Mouse (Mus musculus): Measurements from ENCODE around the gene Thumpd2. TPM values are rescaled to one million over a fixed set of nuclear protein-coding genes. Genes with fewer than 3 reads are reported as not detected.

The Thumpd2 gene
- total and polyA plus RNA-seq, 3 experiments: 1.5 to 13.7 (median 8.4) TPM

DNA sequence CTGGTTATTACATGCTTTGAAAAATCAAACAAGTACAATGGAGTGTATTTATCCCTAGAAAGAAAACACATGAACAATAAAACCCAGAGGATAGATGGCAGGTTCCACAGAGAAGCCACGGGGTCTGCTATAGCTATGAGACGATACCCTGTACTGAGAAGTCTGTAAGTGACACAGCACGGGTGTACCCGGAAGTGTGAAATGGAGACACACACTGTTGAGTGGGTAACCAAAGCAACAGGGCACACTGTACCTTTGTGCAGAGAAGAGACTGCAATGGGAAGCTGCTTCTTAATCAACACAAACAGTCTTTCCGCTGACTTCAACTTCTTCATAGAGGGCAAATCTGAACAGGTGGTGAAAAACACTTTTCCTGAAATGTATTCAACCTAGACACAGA lies 9.4 kb downstream of the Thumpd2 start:
- ATAC-seq (ENCODE audit: extremely low read depth, insufficient number of reproducible peaks, low FRiP score, poor library complexity, severe bottlenecking): no peak

DNA sequence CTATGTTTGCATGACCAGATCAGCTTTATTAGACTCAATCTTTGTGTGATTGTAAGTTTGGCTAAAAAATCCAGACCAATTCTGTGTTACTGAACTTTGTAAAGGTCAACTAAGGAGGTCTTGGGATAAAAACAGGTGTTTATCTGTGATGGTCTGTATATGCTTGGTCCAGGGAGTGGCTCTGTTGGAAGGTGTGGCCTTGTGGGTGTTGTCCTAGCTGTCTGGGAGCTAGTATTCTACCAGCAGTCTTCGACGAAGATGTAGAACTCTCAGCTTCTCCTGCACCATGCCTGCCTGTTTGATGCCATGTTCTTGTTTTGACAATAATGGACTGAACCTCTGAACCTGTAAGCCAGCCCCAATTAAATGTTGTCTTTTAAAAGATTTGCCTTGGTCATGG lies 11.6 kb downstream of the Thumpd2 start:
- Histone ChIP-seq H3K4me1 (ENCODE audit: insufficient read depth, low read depth, low read length) (peaks cover 3% of the 10 kb centered on the region), H3K36me3 (replicated peaks) (peaks cover 71% of the 10 kb centered on the region), H3K4me3 (ENCODE audit: low read depth, low read length) (no peak overlapping the region), H3K27me3 (ENCODE audit: insufficient read depth, low read length) (no peaks in the 10 kb centered on the region), H3K9me3 (replicated peaks) (no peaks in the 10 kb centered on the region)
- no peak for TF ChIP-seq TAL1 (conservative IDR thresholded peaks at IDR 0.05; ENCODE audit: low read depth, low read length)
- TF ChIP-seq GATA2 (IDR thresholded peaks at IDR 0.05; ENCODE audit: borderline replicate concordance, low read depth, low read length): no peak
- no peak for TF ChIP-seq CTCF (IDR thresholded peaks at IDR 0.05; ENCODE audit: low read depth, low read length)
- no peak for TF ChIP-seq POLR2AphosphoS5 (IDR thresholded peaks at IDR 0.05; ENCODE audit: insufficient replicate concordance, low read depth, low read length)
- no peak for TF ChIP-seq GATA1 (IDR thresholded peaks at IDR 0.05; ENCODE audit: borderline replicate concordance, low read length)
- no peak for DNase-seq (ENCODE audit: low spot score)
- no peak for ATAC-seq (ENCODE audit: extremely low read depth, insufficient number of reproducible peaks, low FRiP score, poor library complexity, severe bottlenecking)

More for the DNA sequence above, 9.4 kb downstream of the Thumpd2 start:
- H3K4me3 ChIP-seq (ENCODE audit: low read depth, low read length): no peak overlapping the region
- no peaks in the 10 kb centered on the region for H3K27me3 ChIP-seq (ENCODE audit: insufficient read depth, low read length)
- no peak for DNase-seq (ENCODE audit: low spot score)
- TF ChIP-seq TAL1 (conservative IDR thresholded peaks at IDR 0.05; ENCODE audit: low read depth, low read length): no peak
- TF ChIP-seq POLR2AphosphoS5 (IDR thresholded peaks at IDR 0.05; ENCODE audit: insufficient replicate concordance, low read depth, low read length): no peak
- TF ChIP-seq GATA1 (IDR thresholded peaks at IDR 0.05; ENCODE audit: borderline replicate concordance, low read length): no peak
- TF ChIP-seq GATA2 (IDR thresholded peaks at IDR 0.05; ENCODE audit: borderline replicate concordance, low read depth, low read length): no peak
- no peak for TF ChIP-seq CTCF (IDR thresholded peaks at IDR 0.05; ENCODE audit: low read depth, low read length)
- peaks cover 69% of the 10 kb centered on the region for H3K36me3 ChIP-seq (replicated peaks)
- no peaks in the 10 kb centered on the region; the same call in 1 of the 2 replicates for H3K4me1 ChIP-seq (ENCODE audit: insufficient read depth, low read depth, low read length)
- no peaks in the 10 kb centered on the region for H3K9me3 ChIP-seq (replicated peaks)

DNA sequence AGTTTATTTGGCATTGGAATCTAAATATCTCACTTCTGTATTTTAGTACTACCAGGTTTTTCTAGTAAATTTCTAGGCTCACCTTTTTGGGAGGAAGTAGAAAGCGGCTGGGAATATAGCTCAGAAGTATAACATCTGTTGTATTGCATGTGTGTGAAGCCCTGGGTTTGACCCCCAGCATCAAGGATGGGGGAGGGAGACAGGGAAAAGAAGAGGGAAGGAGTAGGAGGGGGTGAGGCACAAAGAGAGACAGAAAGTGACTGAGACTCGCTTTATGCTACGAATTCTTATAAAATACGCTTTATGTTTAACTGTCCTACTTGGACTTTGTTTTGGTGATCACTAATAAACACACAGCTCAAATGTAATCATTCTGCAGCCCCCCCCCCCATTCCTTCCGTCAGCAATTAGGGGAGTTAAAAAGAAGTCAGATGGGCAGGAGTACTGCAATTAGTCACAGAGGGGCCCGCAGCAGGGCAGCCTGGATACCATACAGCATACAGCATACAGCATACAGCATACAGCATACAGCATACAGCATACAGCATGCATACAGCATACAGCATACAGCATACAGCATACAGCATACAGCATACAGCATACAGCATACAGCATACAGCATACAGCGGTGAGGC lies 16.8 kb downstream of the Thumpd2 start:
- TF ChIP-seq CTCF (IDR thresholded peaks at IDR 0.05; ENCODE audit: low read depth, low read length) (no peak), GATA1 (IDR thresholded peaks at IDR 0.05; ENCODE audit: borderline replicate concordance, low read length) (no peak), TAL1 (conservative IDR thresholded peaks at IDR 0.05; ENCODE audit: low read depth, low read length) (no peak), POLR2AphosphoS5 (IDR thresholded peaks at IDR 0.05; ENCODE audit: insufficient replicate concordance, low read depth, low read length) (no peak), GATA2 (IDR thresholded peaks at IDR 0.05; ENCODE audit: borderline replicate concordance, low read depth, low read length) (no peak)
- no peaks in the 10 kb centered on the region for H3K9me3 ChIP-seq (replicated peaks)
- DNase-seq (ENCODE audit: low spot score) (no peak), ATAC-seq (ENCODE audit: extremely low read depth, insufficient number of reproducible peaks, low FRiP score, poor library complexity, severe bottlenecking) (no peak)
- H3K4me1 ChIP-seq (ENCODE audit: insufficient read depth, low read depth, low read length): peaks cover 7% of the 10 kb centered on the region
- H3K4me3 ChIP-seq (ENCODE audit: low read depth, low read length): no peak overlapping the region
- no peaks in the 10 kb centered on the region for H3K27me3 ChIP-seq (ENCODE audit: insufficient read depth, low read length)
- peaks cover 80% of the 10 kb centered on the region for H3K36me3 ChIP-seq (replicated peaks)

DNA sequence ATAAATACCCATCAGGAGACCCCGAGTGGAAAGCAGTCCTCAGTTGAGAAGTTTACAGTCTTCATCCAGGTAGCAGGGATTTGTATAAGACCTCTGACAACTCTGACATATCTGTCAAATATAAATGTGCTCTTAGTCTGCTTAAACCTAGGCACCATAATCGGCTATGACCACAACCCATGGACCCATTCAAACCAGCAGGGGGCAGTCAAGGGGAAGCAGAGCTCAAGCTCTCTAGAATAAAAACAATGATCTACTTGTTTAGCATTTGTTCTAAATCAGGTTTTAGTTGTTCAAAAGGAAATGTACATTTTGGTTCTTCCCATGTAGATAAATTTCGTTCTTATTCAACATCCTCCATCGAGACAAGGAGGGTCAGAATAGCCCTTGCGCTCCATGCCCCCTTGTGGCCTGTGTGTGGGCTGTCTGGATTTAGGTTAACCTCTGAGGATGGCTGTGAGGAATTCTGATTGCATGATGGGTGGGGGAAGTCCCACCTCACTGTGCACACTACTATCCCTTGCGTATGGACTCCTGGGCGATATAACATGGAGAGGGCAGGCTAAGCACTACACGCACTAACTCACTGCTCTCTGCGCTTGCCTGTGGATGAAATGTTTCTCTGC lies 19.2 kb downstream of the Thumpd2 start:
- Histone ChIP-seq H3K36me3 (replicated peaks) (peaks cover 82% of the 10 kb centered on the region), H3K4me1 (ENCODE audit: insufficient read depth, low read depth, low read length) (peaks cover 9% of the 10 kb centered on the region), H3K9me3 (replicated peaks) (no peaks in the 10 kb centered on the region), H3K27me3 (ENCODE audit: insufficient read depth, low read length) (no peaks in the 10 kb centered on the region), H3K4me3 (ENCODE audit: low read depth, low read length) (no peak overlapping the region)
- 0 out of 2 replicates have a peak, but pooled peaks have one; percentile 19 for TF ChIP-seq CTCF (IDR thresholded peaks at IDR 0.05; ENCODE audit: low read depth, low read length)
- no peak for TF ChIP-seq GATA1 (IDR thresholded peaks at IDR 0.05; ENCODE audit: borderline replicate concordance, low read length)
- no peak for TF ChIP-seq GATA2 (IDR thresholded peaks at IDR 0.05; ENCODE audit: borderline replicate concordance, low read depth, low read length)
- ATAC-seq (ENCODE audit: extremely low read depth, insufficient number of reproducible peaks, low FRiP score, poor library complexity, severe bottlenecking): 0 out of 2 replicates have a peak, but pooled peaks have one; percentile 11
- DNase-seq (ENCODE audit: low spot score): no peak

DNA sequence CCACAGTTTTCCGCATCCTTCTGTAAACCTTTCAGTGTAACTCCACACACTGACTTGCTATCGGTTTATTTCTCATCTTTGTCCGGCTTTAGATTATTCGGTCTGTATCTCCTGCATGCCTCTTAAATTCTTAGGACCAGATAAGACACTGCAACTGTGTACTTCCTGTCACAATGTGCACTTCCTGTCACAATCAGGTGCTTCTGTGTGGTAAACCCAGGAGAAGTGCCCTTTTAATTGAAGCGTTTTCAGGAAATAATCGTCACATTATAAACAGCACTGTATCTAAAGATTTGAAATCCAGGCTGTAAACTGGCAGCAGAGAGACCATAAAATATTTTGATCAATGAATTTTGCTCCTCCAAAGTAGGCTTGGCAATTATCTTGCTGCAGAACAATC lies 19.8 kb downstream of the Thumpd2 start:
- H3K27me3 ChIP-seq (ENCODE audit: insufficient read depth, low read length): no peaks in the 10 kb centered on the region
- ATAC-seq (ENCODE audit: extremely low read depth, insufficient number of reproducible peaks, low FRiP score, poor library complexity, severe bottlenecking) (no peak), DNase-seq (ENCODE audit: low spot score) (no peak)
- H3K4me1 ChIP-seq (ENCODE audit: insufficient read depth, low read depth, low read length): peaks cover 9% of the 10 kb centered on the region
- no peak overlapping the region for H3K4me3 ChIP-seq (ENCODE audit: low read depth, low read length)
- no peak for TF ChIP-seq TAL1 (conservative IDR thresholded peaks at IDR 0.05; ENCODE audit: low read depth, low read length)
- TF ChIP-seq CTCF (IDR thresholded peaks at IDR 0.05; ENCODE audit: low read depth, low read length): no peak
- no peak for TF ChIP-seq GATA1 (IDR thresholded peaks at IDR 0.05; ENCODE audit: borderline replicate concordance, low read length)
- no peaks in the 10 kb centered on the region for H3K9me3 ChIP-seq (replicated peaks)
- H3K36me3 ChIP-seq (replicated peaks): peaks cover 81% of the 10 kb centered on the region

DNA sequence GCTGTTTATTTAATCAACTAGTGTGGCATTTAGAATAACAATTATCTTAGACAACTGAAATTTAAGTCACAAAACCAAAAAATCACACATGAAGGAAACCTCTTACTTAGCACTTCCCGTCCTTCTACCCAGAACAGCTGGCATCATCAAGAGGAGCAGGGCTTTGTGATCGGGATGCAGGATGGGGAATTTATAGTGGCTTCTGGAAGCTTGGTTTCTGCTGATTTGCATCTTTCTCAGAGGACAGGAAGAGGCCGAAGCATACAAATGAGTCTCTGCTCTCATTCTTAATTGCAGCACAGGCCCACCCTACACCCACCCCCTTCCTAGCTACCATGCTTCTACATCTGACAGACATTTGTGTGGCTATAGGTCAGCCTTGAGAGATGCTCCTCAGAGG lies 20.5 kb downstream of the Thumpd2 start:
- peaks cover 9% of the 10 kb centered on the region for H3K4me1 ChIP-seq (ENCODE audit: insufficient read depth, low read depth, low read length)

More for the DNA sequence above, 20.5 kb downstream of the Thumpd2 start:
- H3K27me3 ChIP-seq (ENCODE audit: insufficient read depth, low read length): no peaks in the 10 kb centered on the region
- H3K36me3 ChIP-seq (replicated peaks): peaks cover 84% of the 10 kb centered on the region
- no peaks in the 10 kb centered on the region for H3K9me3 ChIP-seq (replicated peaks)
- no peak overlapping the region for H3K4me3 ChIP-seq (ENCODE audit: low read depth, low read length)
- ATAC-seq (ENCODE audit: extremely low read depth, insufficient number of reproducible peaks, low FRiP score, poor library complexity, severe bottlenecking): no peak
- TF ChIP-seq CTCF (IDR thresholded peaks at IDR 0.05; ENCODE audit: low read depth, low read length) (no peak), TAL1 (conservative IDR thresholded peaks at IDR 0.05; ENCODE audit: low read depth, low read length) (no peak), GATA2 (IDR thresholded peaks at IDR 0.05; ENCODE audit: borderline replicate concordance, low read depth, low read length) (no peak), GATA1 (IDR thresholded peaks at IDR 0.05; ENCODE audit: borderline replicate concordance, low read length) (no peak), POLR2AphosphoS5 (IDR thresholded peaks at IDR 0.05; ENCODE audit: insufficient replicate concordance, low read depth, low read length) (no peak)
- DNase-seq (ENCODE audit: low spot score): no peak
